Mouse (Mus musculus) heart, adult 2 months (tissue): ENCODE results near the gene Rpl10-ps3.

Experiments
- CTCF ChIP-seq: fragments of 200-600 bp; IDR thresholded peaks from 2 replicates; pipeline ENCODE4 v1.8.1; 2022; ENCODE audit warnings: antibody characterized with exemption, mild to moderate bottlenecking, moderate library complexity
- EP300 ChIP-seq: fragments of 200-500 bp; IDR thresholded peaks from 2 replicates; pipeline ENCODE4 v1.6.1; 2011; ENCODE audit warnings: low read depth, low read length, control low read depth; ENCODE audit not compliant: insufficient read depth

DNA sequence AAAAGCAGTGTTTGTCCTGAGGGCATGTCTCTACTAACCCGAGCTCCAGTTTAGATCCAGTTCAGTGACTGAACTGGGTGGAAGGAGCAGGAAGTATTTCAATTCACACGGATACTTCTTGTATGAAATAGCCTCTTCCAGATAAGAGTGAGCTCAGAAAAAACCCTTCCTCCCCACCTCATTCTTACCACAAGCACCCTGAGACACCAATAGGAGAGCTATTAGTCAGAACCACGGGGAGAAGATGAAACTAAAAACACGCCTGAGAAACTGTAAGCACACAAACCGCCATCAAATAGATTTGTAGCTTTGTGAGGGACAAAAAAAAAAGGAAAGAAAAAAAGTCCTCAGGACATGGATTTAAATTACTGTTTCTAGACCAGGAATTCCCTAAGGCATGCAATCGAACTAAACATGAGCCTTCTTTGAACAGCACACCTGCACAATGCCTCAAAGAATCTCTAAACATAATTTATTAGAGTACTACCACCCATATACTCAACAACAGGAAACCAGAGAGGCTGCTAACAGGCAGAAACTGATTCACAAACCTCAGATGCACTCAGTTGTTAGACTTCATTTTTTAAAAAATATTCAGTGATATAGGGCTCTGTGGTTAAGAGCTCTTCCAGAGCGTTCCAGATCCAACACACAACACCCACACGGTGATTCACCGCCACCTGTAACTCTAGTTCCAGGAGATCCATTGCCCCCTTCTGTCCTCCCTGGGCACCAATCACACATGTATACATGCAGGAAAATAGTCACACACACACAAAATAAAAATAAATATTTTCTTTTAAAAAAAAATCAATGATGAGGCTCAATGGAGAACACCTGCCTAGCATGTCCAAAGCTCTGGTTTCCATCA is 20.2 kb downstream of the Rpl10-ps3 start:
- TF ChIP-seq CTCF = no peak
- no peak for TF ChIP-seq EP300
